Mouse (Mus musculus): ENCODE measurements at regions not wholly inside any gene's neighbourhood (a gene's known extent, or its start where the extent isn't known, plus 50 kb on each side); places are given as distances from the start of the nearest gene placed in this dataset.

DNA sequence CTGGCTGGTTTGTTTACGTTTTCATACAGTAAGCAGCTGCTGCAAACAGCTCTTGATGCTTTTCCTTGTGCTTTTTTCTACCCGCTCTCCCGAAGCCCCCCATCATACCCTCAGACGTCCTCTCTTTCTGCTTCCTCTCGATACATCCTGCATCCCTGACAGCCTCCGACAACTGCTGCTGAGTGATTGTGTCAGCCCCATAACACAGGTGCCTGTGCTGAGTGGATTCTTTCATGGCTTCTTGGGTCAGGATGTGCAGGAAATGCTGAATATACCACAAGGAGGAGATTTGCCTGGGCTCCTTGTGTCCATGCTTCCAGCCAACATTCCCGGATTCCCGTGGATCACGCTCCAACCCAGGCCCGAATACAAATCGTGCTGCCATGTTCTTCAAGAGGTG lies 98.6 kb upstream of the Pgrmc2 start:
- no peak for DNase-seq (ENCODE audit: low spot score in 2 of 2)

GRCm38 (mm10) chr3:41180911-41181310 lies 98.1 kb upstream of the Pgrmc2 start:
- DNase-seq (ENCODE audit: low spot score in 2 of 2), result no peak

GRCm38 (mm10) chr3:41179037-41179880 lies 96.4 kb upstream of the Pgrmc2 start:
- DNase-seq (ENCODE audit: low spot score in 2 of 2), result no peak

- no peak for DNase-seq (ENCODE audit: low spot score in 2 of 2)
Observed at GRCm38 (mm10) chr3:41177124-41177523, 94.3 kb upstream of the Pgrmc2 start.

DNA sequence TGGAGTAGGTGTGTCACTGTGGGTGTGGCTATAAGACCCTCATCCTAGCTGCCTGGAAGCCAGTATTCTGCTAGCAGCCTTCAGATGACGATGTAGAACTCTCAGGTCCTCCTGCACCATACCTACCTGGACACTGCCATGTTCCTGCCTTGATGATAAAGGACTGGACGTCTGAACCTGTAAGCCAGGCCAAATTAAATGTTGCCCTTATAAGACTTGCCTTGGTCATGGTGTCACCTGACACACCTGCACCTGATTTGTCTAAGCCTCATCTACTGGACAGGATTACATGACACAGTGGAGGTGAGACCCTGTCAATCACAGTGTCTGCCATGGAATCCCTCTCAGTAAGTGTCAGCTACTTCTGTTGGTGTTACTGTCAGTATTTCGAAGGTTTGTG lies 92.5 kb upstream of the Pgrmc2 start:
- DNase-seq (ENCODE audit: low spot score in 2 of 2), result no peak

DNA sequence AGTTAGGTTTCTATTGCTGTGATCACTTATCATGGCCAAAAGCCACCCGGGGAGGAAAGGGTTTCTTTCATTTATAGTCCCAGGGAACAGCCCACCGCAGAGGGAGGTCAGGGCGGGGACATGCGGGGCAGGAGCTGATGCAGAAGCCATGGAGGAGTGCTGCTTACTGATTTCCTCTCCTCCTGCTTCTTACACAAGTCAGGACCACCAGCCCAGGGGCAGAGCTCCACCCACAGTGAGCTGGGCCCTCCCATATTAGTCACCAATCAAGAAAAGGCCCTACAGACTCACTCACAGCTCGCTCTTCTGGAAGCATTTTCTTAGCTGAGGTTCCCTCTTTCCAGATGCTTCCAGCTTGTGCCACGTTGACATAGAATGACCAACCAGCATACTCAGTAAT lies 90.7 kb upstream of the Pgrmc2 start:
- no peak for DNase-seq (ENCODE audit: low spot score in 2 of 2)

DNA sequence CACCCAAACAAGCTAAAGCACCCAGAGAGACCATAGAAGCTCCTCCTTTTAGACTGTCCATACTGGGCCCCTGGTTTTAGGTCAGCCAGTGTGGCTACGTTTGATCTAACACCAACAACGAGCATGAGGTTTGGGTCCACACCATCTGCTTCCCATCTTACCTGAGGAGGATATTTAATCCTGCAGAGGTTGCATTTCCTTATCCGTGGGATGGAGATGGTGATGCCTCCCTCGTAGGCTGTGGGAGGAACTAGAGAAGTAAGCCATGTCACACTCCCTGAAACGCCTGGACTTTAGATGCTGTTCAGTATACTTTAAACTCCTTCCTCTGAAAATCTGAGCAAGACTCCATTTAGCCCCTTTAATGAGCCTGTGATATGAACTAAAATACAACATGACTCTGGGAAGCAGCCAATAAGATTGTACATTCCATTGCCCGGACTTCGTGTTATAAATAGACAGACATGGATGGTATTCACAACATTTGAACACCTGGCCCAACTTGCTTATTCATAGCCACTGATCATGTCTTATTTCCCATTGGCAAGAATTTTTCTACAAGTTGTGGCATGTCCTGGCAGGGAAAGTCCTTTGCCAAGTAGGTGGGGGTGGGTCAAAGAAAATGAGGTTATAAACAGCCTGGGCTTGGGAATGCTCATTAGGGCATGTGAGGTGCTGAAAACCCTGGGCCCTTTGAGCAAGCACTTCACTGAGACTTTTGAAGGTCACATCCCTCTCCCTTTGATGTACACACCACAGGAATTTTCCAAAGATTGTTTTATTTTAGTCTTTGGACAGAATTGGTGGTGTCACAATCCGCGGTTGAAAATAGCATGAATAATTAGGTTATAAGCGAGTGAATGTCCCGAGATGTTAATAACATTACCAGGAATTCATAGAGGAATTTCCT lies 89.7 kb upstream of the Pgrmc2 start:
- no peak for DNase-seq (ENCODE audit: low spot score in 2 of 2)

DNA sequence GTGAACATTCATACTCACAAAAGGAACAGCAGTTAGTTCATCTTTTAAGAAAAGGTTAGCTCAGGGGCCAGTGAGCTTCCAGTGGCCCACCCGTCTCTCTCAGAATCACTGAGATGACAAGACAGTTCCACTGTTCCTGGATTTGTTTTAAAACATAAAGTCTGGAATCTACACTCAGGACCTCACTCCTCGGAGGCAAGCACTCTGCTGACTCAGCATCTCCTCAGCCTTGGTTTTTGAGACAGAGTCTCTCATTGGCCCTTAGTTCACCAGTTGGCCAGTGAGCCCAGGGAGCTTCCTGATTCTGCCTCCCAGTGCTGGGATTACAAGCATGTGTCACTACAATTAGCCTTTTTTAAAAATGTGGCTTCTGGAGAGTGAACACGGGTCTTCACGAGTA lies 88.9 kb upstream of the Pgrmc2 start:
- no peak for DNase-seq (ENCODE audit: low spot score in 2 of 2)

DNA sequence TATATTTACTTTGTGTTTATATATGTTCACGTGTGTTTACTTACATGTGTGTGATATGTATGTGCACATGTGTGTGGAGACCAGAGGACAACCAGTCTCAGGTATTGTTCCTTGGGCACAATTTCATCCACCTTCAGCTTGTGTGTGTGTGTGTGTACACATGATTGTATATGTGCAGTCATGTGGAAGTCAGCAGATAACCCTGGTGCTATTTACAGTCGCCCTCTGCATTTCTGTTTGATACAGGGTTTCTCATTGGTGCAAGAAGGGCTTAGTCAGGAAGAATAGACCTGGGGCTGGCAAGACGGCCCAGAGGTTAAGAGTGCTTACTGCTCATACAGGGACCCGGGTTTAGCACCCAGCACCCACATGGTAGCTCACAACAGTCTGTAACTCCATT lies 88.5 kb upstream of the Pgrmc2 start:
- no peak for DNase-seq (ENCODE audit: low spot score in 2 of 2)

GRCm38 (mm10) chr3:41170566-41170965 lies 87.7 kb upstream of the Pgrmc2 start:
- DNase-seq (ENCODE audit: low spot score in 2 of 2), result no peak

GRCm38 (mm10) chr3:41169430-41169829 lies 86.6 kb upstream of the Pgrmc2 start:
- DNase-seq (ENCODE audit: low spot score in 2 of 2), result no peak

DNA sequence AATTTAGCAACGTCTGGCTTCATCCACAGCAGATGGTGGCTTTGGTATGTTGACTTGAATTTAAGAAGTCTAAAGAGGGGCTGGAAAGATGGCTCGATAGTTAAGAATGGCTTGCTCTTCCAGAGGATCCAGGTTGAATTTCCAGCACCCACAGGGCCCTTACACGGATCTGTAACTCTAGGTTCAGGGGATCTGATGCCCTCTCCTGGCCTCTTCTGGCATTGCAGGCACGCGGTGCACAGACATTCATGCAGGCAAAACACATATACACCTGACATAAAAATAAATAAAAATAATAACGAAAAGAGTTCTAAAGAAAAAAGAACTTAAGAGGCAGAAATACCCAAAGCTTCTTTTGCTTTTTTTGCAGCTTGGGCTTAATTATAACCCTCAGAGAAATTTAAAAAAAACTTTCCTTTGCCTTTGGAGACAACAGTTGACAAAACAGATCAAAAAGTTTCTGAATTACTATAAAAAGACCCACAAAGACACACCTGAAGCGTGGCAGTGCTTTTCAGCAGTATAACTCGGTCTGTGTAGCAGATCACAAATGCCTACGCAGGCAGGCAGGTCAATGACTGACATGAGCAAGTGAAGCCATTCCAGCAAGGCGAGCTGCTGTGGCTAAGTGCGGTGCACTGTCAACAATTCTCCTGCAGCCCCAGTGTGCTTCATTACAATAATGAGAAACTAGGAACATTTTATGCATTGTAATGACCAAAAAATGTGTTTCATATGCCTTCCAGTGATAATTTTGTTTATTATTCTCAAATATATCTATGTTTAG lies 85.5 kb upstream of the Pgrmc2 start:
- no peak for DNase-seq (ENCODE audit: low spot score in 2 of 2)

DNA sequence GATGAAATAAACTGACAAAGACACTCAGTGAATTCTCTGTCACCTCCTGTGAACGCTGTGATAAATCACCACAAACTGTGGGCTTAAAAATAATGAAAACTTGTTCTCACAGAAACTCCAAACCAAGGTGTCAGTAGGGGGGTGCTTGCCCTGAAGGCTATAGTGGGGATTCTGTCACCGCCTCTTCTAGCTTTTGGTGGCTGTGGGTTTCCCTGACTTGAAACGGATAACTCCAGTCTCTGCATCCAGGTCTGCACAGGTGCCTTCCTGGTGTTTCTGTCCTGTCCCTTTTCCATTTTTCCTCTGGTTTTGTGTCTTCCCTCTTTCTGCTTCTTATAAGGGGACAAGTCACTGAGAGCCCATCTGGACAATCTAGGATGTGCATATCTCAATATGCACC lies 84.6 kb upstream of the Pgrmc2 start:
- DNase-seq (ENCODE audit: low spot score in 2 of 2), result no peak

- no peak for DNase-seq (ENCODE audit: low spot score in 2 of 2)
Observed at GRCm38 (mm10) chr3:41164736-41165135, 81.9 kb upstream of the Pgrmc2 start.

- DNase-seq (ENCODE audit: low spot score in 2 of 2), result no peak
Observed at GRCm38 (mm10) chr3:41163767-41164166, 80.9 kb upstream of the Pgrmc2 start.

- DNase-seq (ENCODE audit: low spot score in 2 of 2), result no peak
Observed at GRCm38 (mm10) chr3:41162514-41162913, 79.7 kb upstream of the Pgrmc2 start.

- no peak for DNase-seq (ENCODE audit: low spot score in 2 of 2)
Observed at GRCm38 (mm10) chr3:41160648-41161047, 77.8 kb upstream of the Pgrmc2 start.

- DNase-seq (ENCODE audit: low spot score in 2 of 2), result peak in 1 of 2 experiments; percentile 16
Observed at GRCm38 (mm10) chr3:41158314-41158973, 75.6 kb upstream of the Pgrmc2 start.

GRCm38 (mm10) chr3:41157428-41157827 lies 74.6 kb upstream of the Pgrmc2 start:
- DNase-seq (ENCODE audit: low spot score in 2 of 2), result no peak

DNA sequence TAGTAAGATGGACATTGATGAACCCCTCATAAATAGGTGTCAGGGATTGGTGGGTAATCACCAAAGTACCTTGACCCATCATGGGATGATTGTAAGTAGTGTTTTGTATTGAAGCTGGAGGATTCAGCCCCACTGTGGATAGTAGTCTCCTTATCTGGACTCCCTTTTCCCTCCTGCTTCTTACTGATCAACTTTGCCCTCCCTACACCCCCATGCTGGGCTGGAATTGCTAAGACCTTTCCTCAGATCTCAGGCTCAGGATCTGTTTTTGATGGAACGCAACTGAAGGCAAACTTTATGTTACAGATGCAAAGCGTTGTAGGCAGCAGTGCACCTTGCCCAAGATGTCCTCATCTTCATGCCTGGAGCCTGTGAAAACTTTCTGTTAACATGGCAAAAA lies 73.7 kb upstream of the Pgrmc2 start:
- no peak for DNase-seq (ENCODE audit: low spot score in 2 of 2)

GRCm38 (mm10) chr3:41155132-41155760 lies 72.4 kb upstream of the Pgrmc2 start:
- peak in 1 of 2 experiments; percentile 14 for DNase-seq (ENCODE audit: low spot score in 2 of 2)

Measured in frontal cortex, postnatal 10 days (tissue).